Mouse (Mus musculus) pancreas, adult 10 weeks (tissue): Measurements from ENCODE around the gene Zfp551. TPM values are rescaled to one million over a fixed set of nuclear protein-coding genes. Genes with fewer than 3 reads are reported as not detected.

ENCODE experiments used
- polyA plus RNA-seq: library from polyadenylated mRNA; stranded (reverse); fragments of 350-450 nt; fragmentation: Illumina TruSeq; extraction: RNeasy Lipid Tissue Mini Kit (QIAGEN cat#74804); gene quantifications from one replicate; pipeline ENCODE4 v1.2.3, GENCODE M21; 2015; ENCODE audit warnings: low read depth, low replicate concordance; ENCODE audit not compliant: insufficient read depth

Zfp551 gene
- polyA plus RNA-seq, result 1.8 TPM

GRCm38 (mm10) chr7:12422245-12422849 is at the start of gene Zfp551:
Gene Zfp551, minus strand, starts transcription at chr7:12422751.

GRCm38 (mm10) chr7:12369173-12369572 is 53.4 kb downstream of the Zfp551 start, which contains the start of gene Vmn1r84:
Gene Vmn1r84, minus strand, starts transcription at chr7:12369273.

Other genes with a start within 250 kb of the Zfp551 start
- gene Vmn1r80, start 233.5 kb downstream of the Zfp551 start, polyA plus RNA-seq, result not detected
- gene Vmn1r81, start 154.5 kb downstream of the Zfp551 start, polyA plus RNA-seq, result not detected
- gene Vmn1r82, start 122.3 kb downstream of the Zfp551 start, polyA plus RNA-seq, result not detected
- gene Vmn1r83, start 93.3 kb downstream of the Zfp551 start, polyA plus RNA-seq, result not detected
- not detected for gene Vmn1r84, start 53.5 kb downstream of the Zfp551 start, polyA plus RNA-seq
- gene Zfp606, start 55.5 kb upstream of the Zfp551 start, polyA plus RNA-seq, result 1.8 TPM
- gene 2900092C05Rik, start 89.8 kb upstream of the Zfp551 start, polyA plus RNA-seq, result not detected
- not detected for gene Vmn2r53, start 186.0 kb upstream of the Zfp551 start, polyA plus RNA-seq
- not detected for gene Vmn2r54, start 217.6 kb upstream of the Zfp551 start, polyA plus RNA-seq